Mouse (Mus musculus) hindbrain, embryonic 11.5 days (tissue): ENCODE results near the gene Cd81. TPM values are rescaled to one million over a fixed set of nuclear protein-coding genes. Genes with fewer than 3 reads are reported as not detected.

ENCODE experiments used
- ATAC-seq: fragments of 200-750 bp; cut with Nextera tagmentation; 2 replicates; pipeline ENCODE4 v1.8.0; 2017; ENCODE audit warnings: mild to moderate bottlenecking, moderate TSS enrichment, moderate library complexity; ENCODE audit not compliant: low FRiP score
- DNase-seq: peaks from one replicate; pipeline ENCODE4 v3.0.0-alpha.2; 2015; ENCODE audit warnings: low spot score
- H3K27ac ChIP-seq: fragments of 300-500 bp; sonication (generic); 2 replicates; pipeline ENCODE4 v1.5.1; 2014; ENCODE audit warnings: mild to moderate bottlenecking, low read depth, low read length
- H3K27me3 ChIP-seq: fragments of 300-500 bp; sonication (generic); 2 replicates; pipeline ENCODE4 v1.6.1; 2014; ENCODE audit warnings: mild to moderate bottlenecking, low read length, moderate library complexity, mixed read lengths; ENCODE audit not compliant: control insufficient read depth, insufficient read depth
- H3K36me3 ChIP-seq: fragments of 300-500 bp; sonication (generic); 2 replicates; pipeline ENCODE4 v1.6.1; 2014; ENCODE audit warnings: mild to moderate bottlenecking, low read length, moderate library complexity, mixed read lengths; ENCODE audit not compliant: control insufficient read depth, insufficient read depth
- H3K4me1 ChIP-seq: fragments of 300-500 bp; sonication (generic); replicated peaks from 2 replicates; pipeline ENCODE4 v1.6.1; 2014; ENCODE audit warnings: low read length, mixed read lengths; ENCODE audit not compliant: control insufficient read depth, insufficient read depth
- H3K4me2 ChIP-seq: fragments of 300-500 bp; sonication (generic); replicated peaks from 2 replicates; pipeline ENCODE4 v1.6.1; 2014; ENCODE audit warnings: mild to moderate bottlenecking, low read depth, low read length
- H3K4me3 ChIP-seq: fragments of 300-500 bp; sonication (generic); 2 replicates; pipeline ENCODE4 v1.5.1; 2014; ENCODE audit warnings: low read depth, low read length
- H3K9ac ChIP-seq: fragments of 300-500 bp; sonication (generic); 2 replicates; pipeline ENCODE4 v1.6.1; 2014; ENCODE audit warnings: low read depth, low read length
- H3K9me3 ChIP-seq: fragments of 300-500 bp; sonication (generic); 2 replicates; pipeline ENCODE4 v1.6.1; 2016; ENCODE audit warnings: low read length; ENCODE audit not compliant: control insufficient read depth
- WGBS: fragments of 180-500 bp; shearing (Covaris S2); extraction: QIAGEN DNeasy Blood & Tissue Kit; methylation state at CpG from one replicate; pipeline ENCODE4 v1.1.7; 2014; 5-methylcytosine and 5-hydroxymethylcytosine counted together
- polyA plus RNA-seq: library from polyadenylated mRNA; unstranded; fragments of >200 nt; fragmentation: Nextera tagmentation; extraction: Ambion mirVana; gene quantifications from 2 replicates; pipeline ENCODE4 v1.2.1, GENCODE M21; 2014

The Cd81 gene
- polyA plus RNA-seq: 263 and 264 TPM in 2 replicates

DNA sequence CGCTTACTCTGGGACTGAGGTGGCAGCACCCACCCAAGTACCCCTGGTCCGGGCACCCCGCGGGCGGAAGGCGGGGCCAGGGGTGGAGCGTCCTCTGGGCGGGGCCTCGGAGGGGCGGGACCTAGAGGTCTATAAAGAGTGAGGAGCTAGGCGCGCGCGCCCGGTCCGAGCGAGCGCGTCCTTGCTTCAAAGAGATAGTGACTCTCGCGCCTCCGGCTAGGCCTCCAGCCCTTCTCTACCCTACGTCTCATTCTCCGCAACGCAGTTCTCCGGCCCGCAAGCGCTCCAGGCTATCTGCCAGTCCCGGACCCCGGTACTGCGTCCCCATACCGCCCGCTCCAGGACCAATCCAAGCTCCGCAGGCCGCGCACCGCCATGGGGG, at the start of gene Cd81:
TSS of gene Cd81 (plus strand) at position 114 of the 382 bp plus-strand sequence.
- Histone ChIP-seq H3K4me3 (peak within 1 kb of the TSS; percentile 94), H3K27me3 (no peaks in the 10 kb centered on the region), H3K4me2 (peak within 1 kb of the TSS; percentile 89), H3K9me3 (no peaks in the 10 kb centered on the region), H3K4me1 (peaks cover 6% of the 10 kb centered on the region), H3K27ac (peak within 1 kb of the TSS; percentile 61), H3K9ac (peak within 1 kb of the TSS; percentile 89), H3K36me3 (no peaks in the 10 kb centered on the region)
- 0% methylated on average over 33 of the region's 37 CpGs for WGBS
- DNase-seq (peak; percentile 90), ATAC-seq (peak; percentile 83)

DNA sequence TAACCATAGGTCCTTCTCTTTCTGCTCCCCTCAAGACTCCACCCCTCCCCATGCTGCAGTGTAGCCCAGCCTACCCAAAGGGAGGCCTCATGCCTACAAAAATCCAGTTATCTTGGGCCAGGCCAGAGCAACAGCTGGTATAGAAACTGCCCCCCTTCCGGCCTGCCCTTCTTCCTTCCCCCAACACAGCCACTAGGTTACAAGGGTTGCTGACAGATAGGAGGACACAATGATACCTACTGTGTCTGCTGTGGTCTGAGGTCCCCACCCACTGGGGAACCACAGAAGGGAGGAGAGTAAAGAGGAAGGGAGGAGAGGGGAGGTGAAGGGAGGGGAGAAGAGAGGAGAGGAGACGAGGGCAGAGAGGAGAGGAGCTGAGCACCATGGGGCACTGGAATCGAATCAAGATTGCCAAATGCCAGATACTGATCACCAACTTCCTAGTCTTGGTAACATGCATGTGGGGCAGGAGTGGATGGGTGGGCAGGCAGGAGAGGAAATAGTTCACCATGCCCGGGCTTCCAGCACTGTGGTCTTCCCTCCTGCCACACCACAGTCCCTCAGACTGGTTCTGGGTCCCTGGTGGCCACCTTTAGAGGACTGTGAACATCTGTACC, 47.7 kb upstream of the Cd81 start, which contains the start of gene Tspan32:
TSS of gene Tspan32 (plus strand) at position 320 of the 617 bp plus-strand sequence.
- Histone ChIP-seq H3K4me3 (no peak within 1 kb of the TSS), H3K4me1 (no peaks in the 10 kb centered on the region; the same call in 1 of the 2 replicates), H3K27ac (no peak within 1 kb of the TSS)

DNA sequence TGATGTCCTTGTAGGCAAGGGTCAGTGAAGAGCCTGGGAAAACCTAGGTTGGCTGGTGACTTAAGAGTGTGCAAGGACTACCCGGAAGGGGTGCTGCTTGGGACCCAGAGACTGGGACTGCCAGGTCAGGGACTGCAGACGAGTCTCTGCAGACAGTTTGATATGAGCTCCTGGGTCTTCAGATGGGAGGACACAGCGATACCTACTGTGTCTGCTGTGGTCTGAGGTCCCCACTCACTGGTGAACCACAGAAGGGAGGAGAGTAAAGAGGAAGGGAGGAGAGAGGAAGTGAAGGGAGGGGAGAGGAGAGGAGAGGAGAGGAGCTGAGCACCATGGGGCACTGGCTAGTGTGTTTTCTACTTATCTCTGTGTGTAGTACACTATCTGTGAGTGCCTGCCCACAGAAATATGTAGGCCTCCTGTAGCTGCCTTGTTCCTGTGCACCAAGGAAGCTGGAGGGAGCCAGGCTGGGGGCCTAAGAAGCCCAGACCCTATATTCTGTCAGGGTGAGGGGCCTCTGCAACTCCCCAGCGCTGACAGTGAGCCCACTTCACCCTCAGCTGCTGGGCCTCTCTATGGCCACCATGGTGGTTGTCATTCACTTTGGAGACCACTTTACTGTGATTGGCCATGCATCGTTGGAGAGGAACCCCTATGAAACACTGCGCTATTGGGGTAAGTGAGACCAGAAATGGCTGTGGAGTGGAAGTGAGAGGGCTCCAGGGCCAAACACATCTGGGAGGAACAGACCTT, 47.0 kb upstream of the Cd81 start:
- H3K27me3 ChIP-seq: no peaks in the 10 kb centered on the region
- H3K9me3 ChIP-seq: no peaks in the 10 kb centered on the region
- 85% methylated on average over 6 of the region's 6 CpGs for WGBS
- H3K4me1 ChIP-seq: no peaks in the 10 kb centered on the region; the same call in 1 of the 2 replicates
- DNase-seq: no peak
- no peak overlapping the region for H3K4me2 ChIP-seq
- no peaks in the 10 kb centered on the region for H3K36me3 ChIP-seq
- H3K4me3 ChIP-seq: no peak overlapping the region
- ATAC-seq: no peak
- no peak overlapping the region for H3K27ac ChIP-seq
- no peak overlapping the region for H3K9ac ChIP-seq

More for the DNA sequence above, 47.7 kb upstream of the Cd81 start, which contains the start of gene Tspan32:
- no peaks in the 10 kb centered on the region for H3K27me3 ChIP-seq
- H3K9me3 ChIP-seq: no peaks in the 10 kb centered on the region
- H3K4me2 ChIP-seq: no peak within 1 kb of the TSS
- WGBS: 73% methylated on average over 4 of the region's 4 CpGs
- H3K36me3 ChIP-seq: no peaks in the 10 kb centered on the region
- no peak for DNase-seq
- no peak within 1 kb of the TSS for H3K9ac ChIP-seq
- ATAC-seq: no peak

DNA sequence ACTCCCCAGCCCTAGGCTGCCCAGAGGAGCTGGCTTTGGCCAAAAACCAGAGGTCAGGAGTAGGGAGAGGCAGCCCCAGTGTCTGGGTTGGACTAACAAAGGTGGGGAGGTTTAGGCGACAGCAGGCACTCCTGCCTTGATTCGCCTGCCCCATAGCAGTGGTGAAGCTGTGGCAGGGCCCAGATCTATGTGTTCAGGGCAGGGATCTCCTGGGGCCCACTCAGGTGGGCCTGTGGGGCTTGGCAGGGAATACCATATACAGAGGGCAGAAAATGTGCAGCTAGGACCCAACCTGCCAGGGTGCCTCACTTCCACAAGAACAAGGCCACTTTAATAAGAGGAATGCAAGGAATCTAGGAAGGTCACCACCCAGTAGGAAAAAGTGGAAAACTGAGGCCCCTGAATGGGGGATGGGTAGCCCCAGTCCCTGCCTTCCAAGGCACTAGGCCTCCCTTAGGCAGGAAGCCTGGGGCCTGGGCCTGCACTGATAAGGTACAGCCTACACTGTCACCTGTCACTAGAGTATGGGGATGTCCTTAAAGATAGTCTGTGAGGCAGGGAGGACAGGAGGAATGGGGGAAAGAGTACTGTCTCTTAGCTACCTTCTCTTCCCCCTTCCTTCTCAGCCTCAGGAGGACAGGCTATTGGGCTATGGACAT, 46.3 kb upstream of the Cd81 start:
- Histone ChIP-seq H3K9me3 (no peaks in the 10 kb centered on the region), H3K4me3 (no peak overlapping the region), H3K36me3 (no peaks in the 10 kb centered on the region), H3K27me3 (no peaks in the 10 kb centered on the region), H3K9ac (no peak overlapping the region), H3K4me2 (no peak overlapping the region), H3K27ac (no peak overlapping the region), H3K4me1 (no peaks in the 10 kb centered on the region; the same call in 1 of the 2 replicates)
- DNase-seq (no peak), ATAC-seq (no peak)
- 78% methylated on average over 2 of the region's 2 CpGs for WGBS

DNA sequence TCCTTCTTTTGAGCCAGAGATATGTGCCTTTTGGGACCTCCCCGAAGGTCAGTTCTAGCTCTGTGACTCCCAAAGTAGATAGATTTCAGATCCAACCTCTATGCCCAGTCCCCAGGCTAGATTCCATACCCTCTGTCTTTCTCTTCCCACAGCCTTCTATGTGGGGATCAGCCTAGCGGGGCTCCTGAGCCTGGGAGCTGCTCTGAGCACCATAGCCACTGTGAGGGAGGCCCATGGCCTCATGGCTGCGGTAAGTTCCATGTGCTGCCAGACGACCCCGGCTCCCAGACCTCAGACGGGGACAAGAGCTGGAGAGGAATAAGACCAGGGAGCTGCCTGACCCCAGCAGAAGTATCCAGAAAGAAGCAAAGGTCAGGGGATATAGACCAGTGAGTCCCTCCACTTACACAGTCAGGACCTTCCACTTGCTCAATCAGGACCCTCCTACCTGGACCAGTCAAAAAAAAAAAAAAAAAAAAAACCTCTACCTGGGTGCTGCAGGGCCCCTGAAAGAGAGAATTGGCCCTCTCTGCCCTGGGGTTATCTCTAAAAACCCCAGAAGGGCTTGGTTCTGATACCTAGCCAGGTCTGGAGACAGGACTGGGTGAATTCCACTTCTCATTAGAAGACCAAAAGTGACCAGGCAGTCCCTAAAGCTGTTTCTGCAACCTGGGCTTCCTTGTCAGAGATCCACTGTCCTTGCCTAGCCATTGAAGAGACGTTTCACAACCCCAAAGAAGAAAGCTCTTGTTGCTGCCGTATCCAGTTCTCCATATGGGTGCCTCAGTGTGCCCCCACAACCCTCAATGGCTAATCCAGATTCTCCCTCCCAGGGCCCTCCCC, 45.6 kb upstream of the Cd81 start:
- no peaks in the 10 kb centered on the region for H3K36me3 ChIP-seq
- ATAC-seq (no peak), DNase-seq (no peak)
- H3K4me2 ChIP-seq: no peak overlapping the region
- H3K27me3 ChIP-seq: no peaks in the 10 kb centered on the region
- WGBS: 87% methylated on average over 8 of the region's 8 CpGs
- no peaks in the 10 kb centered on the region for H3K9me3 ChIP-seq
- H3K27ac ChIP-seq: no peak overlapping the region
- no peaks in the 10 kb centered on the region; the same call in 1 of the 2 replicates for H3K4me1 ChIP-seq
- no peak overlapping the region for H3K9ac ChIP-seq
- H3K4me3 ChIP-seq: no peak overlapping the region

DNA sequence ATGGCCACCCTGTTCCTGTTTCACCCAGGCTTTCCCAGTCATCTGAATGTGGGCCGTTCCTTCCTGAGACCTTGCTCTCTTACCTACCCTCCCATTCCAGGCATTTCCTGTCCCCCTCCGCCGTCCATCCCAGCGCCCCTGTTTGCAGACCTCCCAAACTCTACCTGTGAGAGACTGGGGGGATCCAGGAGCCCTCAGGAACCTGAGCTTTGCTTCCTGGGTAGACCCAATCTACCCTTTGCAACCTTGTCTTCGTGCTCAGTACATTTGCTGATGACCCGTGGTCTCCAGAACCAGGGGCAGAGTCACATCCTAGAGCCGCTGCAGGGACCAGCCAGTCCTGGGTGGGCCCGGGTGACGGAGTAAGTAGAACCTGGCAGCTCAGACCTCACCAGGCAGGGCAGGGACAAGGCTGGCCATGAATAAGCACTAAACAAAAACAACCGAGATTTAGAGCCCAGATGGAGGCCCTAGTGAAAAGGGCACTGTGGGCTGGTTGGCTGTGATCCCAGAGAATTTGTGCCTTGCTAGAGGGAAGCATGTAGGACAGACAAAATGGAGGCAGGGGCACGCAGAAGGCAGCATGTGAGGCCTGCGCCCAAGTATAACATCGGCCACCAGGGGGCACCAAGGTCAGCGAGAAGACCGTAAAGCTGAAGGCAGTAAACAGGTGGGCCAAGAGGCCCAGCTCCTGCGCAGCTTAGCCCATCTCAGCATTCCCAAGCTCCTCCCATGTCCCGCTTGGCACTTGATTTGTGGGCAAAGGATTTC, 44.8 kb upstream of the Cd81 start:
- no peak overlapping the region for H3K4me3 ChIP-seq
- no peaks in the 10 kb centered on the region; the same call in none of the 2 replicates for H3K4me1 ChIP-seq
- no peak overlapping the region for H3K27ac ChIP-seq
- H3K9ac ChIP-seq: peak overlapping the region; percentile 23; the same call in 1 of the 2 replicates
- WGBS: 46% methylated on average over 17 of the region's 17 CpGs
- DNase-seq (peak; percentile 94), ATAC-seq (peak; percentile 73)
- no peaks in the 10 kb centered on the region for H3K27me3 ChIP-seq
- no peaks in the 10 kb centered on the region for H3K9me3 ChIP-seq
- H3K36me3 ChIP-seq: no peaks in the 10 kb centered on the region
- no peak overlapping the region for H3K4me2 ChIP-seq

- WGBS: 62% methylated on average over 8 of the region's 8 CpGs
- no peaks in the 10 kb centered on the region for H3K9me3 ChIP-seq
- H3K9ac ChIP-seq: no peak overlapping the region
- H3K27me3 ChIP-seq: no peaks in the 10 kb centered on the region
- peak; percentile 33; the same call in 1 of the 2 replicates for ATAC-seq
- H3K4me1 ChIP-seq: no peaks in the 10 kb centered on the region; the same call in none of the 2 replicates
- no peak overlapping the region for H3K4me3 ChIP-seq
- H3K36me3 ChIP-seq: no peaks in the 10 kb centered on the region
- H3K4me2 ChIP-seq: no peak overlapping the region
- DNase-seq: no peak
- H3K27ac ChIP-seq: peak overlapping the region; percentile 52; the same call in 1 of the 2 replicates
Measured at GRCm38 (mm10) chr7:143008370-143008926, 44.1 kb upstream of the Cd81 start.
